Mouse (Mus musculus): ENCODE data around the gene Cox6a1. TPM values are rescaled to one million over a fixed set of nuclear protein-coding genes. Genes with fewer than 3 reads are reported as not detected.

The Cox6a1 gene
- 789 and 831 TPM in 2 replicates for polyA plus RNA-seq (2015; fragmentation: Nextera tagmentation; extraction: Ambion mirVana)

DNA sequence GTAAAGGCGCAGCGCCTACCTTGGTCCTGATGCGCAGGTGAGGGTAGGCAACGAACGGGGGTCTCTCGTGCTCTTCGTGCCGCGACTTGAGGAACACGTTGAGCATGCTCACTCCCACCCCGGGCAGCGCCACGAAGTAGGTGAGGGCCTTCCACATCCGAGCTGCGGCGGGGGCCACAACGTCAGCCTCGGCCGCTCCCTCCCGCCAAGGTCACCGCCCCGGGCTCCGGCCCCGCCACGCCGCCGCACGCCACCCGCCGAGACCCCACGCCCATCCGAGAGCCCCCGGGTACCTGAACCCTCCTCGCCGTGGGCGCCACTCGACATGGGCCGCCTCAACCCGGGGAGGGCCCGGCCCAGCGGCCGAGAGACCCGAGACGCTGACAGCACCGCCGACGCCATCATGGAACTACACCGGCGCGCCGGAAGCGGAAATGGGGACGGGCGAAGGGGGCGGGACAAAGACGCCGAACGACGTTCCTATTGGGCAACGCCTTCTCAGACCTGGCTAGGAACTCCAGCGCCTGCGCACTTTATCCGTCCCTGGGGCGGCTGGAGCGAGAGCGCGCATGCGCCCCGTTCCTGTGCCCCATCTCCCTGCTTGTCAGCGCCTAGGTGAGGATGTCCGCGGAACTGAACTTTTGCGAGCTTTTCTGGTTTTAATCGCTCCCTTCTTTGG lies at the start of gene Cox6a1:
Gene Cox6a1, minus strand, starts transcription at position 436 of the 679 bp plus-strand sequence.

DNA sequence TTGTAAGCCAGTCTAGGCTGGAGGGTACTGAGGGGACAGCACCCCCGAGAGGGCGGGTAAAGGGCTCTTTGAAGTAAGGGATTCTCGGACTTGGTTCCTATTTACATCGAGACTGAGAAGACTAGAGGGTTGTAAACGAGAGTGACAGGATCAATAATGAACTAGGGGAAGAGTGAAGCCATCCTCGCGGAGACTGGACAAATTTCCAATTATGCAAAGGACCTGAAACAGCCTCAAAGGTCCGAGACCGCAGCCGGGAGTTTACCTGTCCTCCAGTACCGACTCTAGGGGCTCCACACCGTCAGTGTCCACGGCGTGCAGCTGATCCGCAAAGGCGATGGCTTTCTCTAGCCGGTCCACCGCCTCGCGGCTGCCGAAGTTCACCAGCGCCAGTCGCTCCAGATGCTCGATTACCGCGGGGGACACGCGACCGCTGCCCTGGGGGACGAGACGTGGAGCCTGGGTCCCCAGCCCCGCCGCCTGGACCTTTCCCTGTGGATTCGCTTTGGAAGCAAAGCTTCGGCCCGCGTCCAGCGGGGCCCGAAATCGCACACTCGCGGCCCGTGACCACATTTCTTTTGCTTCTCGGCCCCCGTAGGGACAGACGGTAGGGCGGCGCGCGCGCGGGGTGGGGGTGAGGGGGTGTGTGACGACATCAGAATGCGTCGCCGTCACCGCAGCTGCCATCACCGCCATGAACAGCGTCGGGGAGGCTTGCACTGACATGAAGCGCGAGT lies 8.0 kb downstream of the Cox6a1 start, which contains the start of the genes Gatc and Triap1:
Gene Gatc, minus strand, starts transcription at position 602 of the 737 bp plus-strand sequence.
Gene Triap1, plus strand, starts transcription at position 649 of the 737 bp plus-strand sequence.

DNA sequence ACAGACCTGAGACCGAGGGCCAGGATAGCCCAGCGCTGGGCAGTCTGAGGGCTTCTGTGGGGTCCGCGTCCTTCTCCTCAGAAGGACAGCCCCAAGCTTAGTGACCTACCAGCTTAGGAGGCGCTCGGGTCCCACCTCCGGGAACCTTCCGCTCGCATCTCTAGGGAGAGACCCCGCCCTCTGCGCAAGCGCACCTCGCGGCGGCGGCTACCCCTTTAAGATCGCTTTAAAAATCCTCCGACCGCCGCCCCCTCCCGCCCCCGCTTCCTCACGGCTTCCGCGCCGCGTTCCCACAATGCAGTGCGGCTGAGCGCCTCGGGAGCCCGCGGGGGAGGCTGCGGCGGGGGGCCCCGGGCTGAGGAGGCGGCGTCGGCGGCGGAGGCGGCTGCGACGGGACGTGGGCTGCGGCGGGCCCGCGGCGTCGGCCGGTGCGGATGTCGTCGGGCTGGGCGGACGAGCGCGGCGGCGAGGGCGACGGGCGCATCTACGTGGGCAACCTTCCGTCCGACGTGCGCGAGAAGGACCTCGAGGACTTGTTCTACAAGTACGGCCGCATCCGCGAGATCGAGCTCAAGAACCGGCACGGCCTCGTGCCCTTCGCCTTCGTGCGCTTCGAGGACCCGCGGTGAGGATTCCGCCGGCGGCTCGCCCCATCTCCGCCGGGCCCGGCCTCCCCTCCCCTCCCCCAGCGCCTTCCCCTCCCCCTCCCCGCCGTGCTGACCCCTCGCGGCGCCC lies 21.7 kb downstream of the Cox6a1 start, which contains the start of gene Srsf9:
Gene Srsf9, plus strand, starts transcription at position 303 of the 735 bp plus-strand sequence.

DNA sequence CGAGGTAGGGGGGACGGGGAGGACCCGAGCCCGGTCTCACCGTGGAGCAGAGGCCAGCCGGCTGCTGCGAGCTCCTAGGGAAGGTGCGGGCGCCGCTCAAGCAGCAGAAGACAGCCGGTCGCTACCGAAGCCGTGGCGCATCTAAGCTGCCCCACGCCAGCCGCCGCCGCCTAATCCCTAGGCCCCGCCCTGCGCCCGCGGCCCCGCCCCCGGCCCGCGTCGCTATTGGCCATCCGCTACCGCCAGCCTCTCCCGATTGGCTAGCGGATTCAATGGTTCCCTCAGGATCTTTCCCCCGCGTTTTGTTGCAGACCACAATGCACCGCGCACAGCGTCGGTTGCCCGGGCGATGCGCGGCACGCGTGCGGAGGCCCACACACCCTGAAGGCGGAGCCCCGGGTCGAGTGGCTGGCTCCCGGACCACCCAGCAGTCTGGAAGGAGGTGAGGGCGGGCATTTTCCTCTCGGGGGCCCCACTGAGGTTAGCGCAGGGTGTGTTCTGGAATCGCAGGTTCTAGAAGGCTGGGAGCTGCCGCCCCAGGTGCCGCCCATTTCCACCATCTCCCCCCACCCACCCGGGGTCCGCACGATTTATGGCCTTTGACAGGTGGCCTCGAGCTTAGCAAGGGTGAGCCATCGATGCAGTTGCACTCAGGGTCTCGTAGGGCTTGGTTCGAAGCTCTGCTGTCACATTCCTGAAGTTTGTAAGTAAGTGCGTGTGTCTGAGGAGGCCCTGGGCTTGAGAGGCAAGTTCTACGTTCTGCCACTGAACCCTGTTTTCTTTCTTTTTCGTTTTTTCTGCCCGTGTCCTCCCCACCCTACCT lies 47.8 kb downstream of the Cox6a1 start, which contains the start of gene Dynll1:
Gene Dynll1, minus strand, starts transcription at position 208 of the 823 bp plus-strand sequence.

Other genes starting within 250 kb of the Cox6a1 start
- gene Acads, start 229.6 kb downstream of the Cox6a1 start, polyA plus RNA-seq (2015; fragmentation: Nextera tagmentation; extraction: Ambion mirVana) = 26.8 and 31.9 TPM in 2 replicates
- gene Unc119b, start 214.0 kb downstream of the Cox6a1 start, polyA plus RNA-seq (2015; fragmentation: Nextera tagmentation; extraction: Ambion mirVana) = 9.1 and 11.9 TPM in 2 replicates
- 20.5 and 24.0 TPM in 2 replicates for gene Mlec, start 190.8 kb downstream of the Cox6a1 start, polyA plus RNA-seq (2015; fragmentation: Nextera tagmentation; extraction: Ambion mirVana)
- 0.18 and 0.21 TPM in 2 replicates for gene Cabp1, start 154.6 kb downstream of the Cox6a1 start, polyA plus RNA-seq (2015; fragmentation: Nextera tagmentation; extraction: Ambion mirVana)
- gene Pop5, start 113.1 kb downstream of the Cox6a1 start, polyA plus RNA-seq (2015; fragmentation: Nextera tagmentation; extraction: Ambion mirVana) = 83.2 and 92.6 TPM in 2 replicates
- gene Rnf10, start 76.1 kb downstream of the Cox6a1 start, polyA plus RNA-seq (2015; fragmentation: Nextera tagmentation; extraction: Ambion mirVana) = 123 and 127 TPM in 2 replicates
- gene Coq5, start 69.3 kb downstream of the Cox6a1 start, polyA plus RNA-seq (2015; fragmentation: Nextera tagmentation; extraction: Ambion mirVana) = 24.4 and 26.7 TPM in 2 replicates
- 759 and 787 TPM in 2 replicates for gene Dynll1, start 48.0 kb downstream of the Cox6a1 start, polyA plus RNA-seq (2015; fragmentation: Nextera tagmentation; extraction: Ambion mirVana)
- 170 and 171 TPM in 2 replicates for gene Srsf9, start 21.8 kb downstream of the Cox6a1 start, polyA plus RNA-seq (2015; fragmentation: Nextera tagmentation; extraction: Ambion mirVana)
- gene Gatc, start 7.8 kb downstream of the Cox6a1 start, polyA plus RNA-seq (2015; fragmentation: Nextera tagmentation; extraction: Ambion mirVana) = 12.9 and 13.4 TPM in 2 replicates
- gene Triap1, start 7.8 kb downstream of the Cox6a1 start, polyA plus RNA-seq (2015; fragmentation: Nextera tagmentation; extraction: Ambion mirVana) = 41.3 and 43.6 TPM in 2 replicates
- 0.71 and 1.1 TPM in 2 replicates for gene Msi1, start 80.6 kb upstream of the Cox6a1 start, polyA plus RNA-seq (2015; fragmentation: Nextera tagmentation; extraction: Ambion mirVana)
- 0.59 and 0.67 TPM in 2 replicates for gene Pla2g1b, start 117.3 kb upstream of the Cox6a1 start, polyA plus RNA-seq (2015; fragmentation: Nextera tagmentation; extraction: Ambion mirVana)
- gene Sirt4, start 135.7 kb upstream of the Cox6a1 start, polyA plus RNA-seq (2015; fragmentation: Nextera tagmentation; extraction: Ambion mirVana) = 8.4 and 9.7 TPM in 2 replicates
- 18.6 and 26.8 TPM in 2 replicates for gene Pxn, start 157.7 kb upstream of the Cox6a1 start, polyA plus RNA-seq (2015; fragmentation: Nextera tagmentation; extraction: Ambion mirVana)
- 1,668 and 1,736 TPM in 2 replicates for gene Rplp0, start 210.5 kb upstream of the Cox6a1 start, polyA plus RNA-seq (2015; fragmentation: Nextera tagmentation; extraction: Ambion mirVana)
- 15.1 and 16.5 TPM in 2 replicates for gene Gcn1l1, start 216.3 kb upstream of the Cox6a1 start, polyA plus RNA-seq (2015; fragmentation: Nextera tagmentation; extraction: Ambion mirVana)